Comparison of ENCODE assay signal across 10 mouse cellular contexts in genomic region chr4:57867454-57867853, GRCm38 (mm10). TPM values are rescaled to one million over a fixed set of nuclear protein-coding genes. Genes with fewer than 3 reads are reported as not detected.
DNase-seq lines count a peak whose midpoint lies in the region; ATAC-seq and TF ChIP-seq lines count a peak whose summit lies in the region.
"Had no signal": no experiment of that assay in that cellular context is flagged by ENCODE, and none has a peak within 500 bp of the region (broad histone marks: within the 10 kb centered on the region; RNA-seq: fewer than 3 reads in every experiment).

No protein-coding gene starts in this region.

- WGBS in liver, postnatal 0 days (ENCODE audit: insufficient replicate concordance): 39% methylated on average over 10 of the region's 10 CpGs
- WGBS in spleen, adult 2 months: 8% methylated on average over 10 of the region's 10 CpGs

- TF ChIP-seq POLR2A in spleen, adult 2 months (IDR thresholded peaks at IDR 0.05; ENCODE audit: low read depth, low read length): no peak

- TF ChIP-seq EP300 in liver, postnatal 0 days (IDR thresholded peaks at IDR 0.05; ENCODE audit: low read depth): no peak

- H3K9ac ChIP-seq in liver, postnatal 0 days (replicated peaks): no peak overlapping the region
- H3K9ac ChIP-seq: intestine, embryonic 15.5 days had no signal

- no peak for TF ChIP-seq CTCF in liver, postnatal 0 days (IDR thresholded peaks at IDR 0.05; ENCODE audit: low read depth)
- TF ChIP-seq CTCF in spleen, adult 2 months (IDR thresholded peaks at IDR 0.05; ENCODE audit: extremely low read depth, insufficient read depth, insufficient read length, insufficient replicate concordance): no peak

- H3K27ac ChIP-seq in liver, postnatal 0 days (ENCODE audit: low read depth): no peak overlapping the region
- H3K27ac ChIP-seq in spleen, adult 2 months (ENCODE audit: insufficient read depth, low read length): peak overlapping the region; percentile 18; the same call in 1 of the 2 replicates
- H3K27ac ChIP-seq: intestine, embryonic 15.5 days; macrophage had no signal

- H3K9me3 ChIP-seq in liver, postnatal 0 days (ENCODE audit: low read length): no peaks in the 10 kb centered on the region
- H3K9me3 ChIP-seq: intestine, embryonic 15.5 days had no signal

- no peaks in the 10 kb centered on the region for H3K27me3 ChIP-seq in liver, postnatal 0 days (ENCODE audit: insufficient read depth, low read length)
- H3K27me3 ChIP-seq in spleen, adult 2 months (ENCODE audit: control insufficient read depth, insufficient read depth, low read length): no peaks in the 10 kb centered on the region
- H3K27me3 ChIP-seq: intestine, embryonic 15.5 days had no signal

- peak; percentile 41 for DNase-seq in liver, postnatal 0 days
- DNase-seq in liver (no peak), ZHBTc4 (ENCODE audit: low read depth, low spot score) (peak; percentile 48)
- peak; percentile 14 to 28 for DNase-seq in CD8-positive naive resting alpha-beta T cell, adult 2 months (ENCODE audit: low read depth in 2 of 2, low spot score in 2 of 2)
- peak; percentile 62 to 63 for DNase-seq in spleen, adult 2 months (ENCODE audit: low read depth in 1 of 2, low spot score in 2 of 2)
- DNase-seq in retina, postnatal 1 day: no peak
- no peak for DNase-seq in cerebellum, postnatal 10 days
- DNase-seq: gastrocnemius, postnatal 10 days had no signal

- no peak overlapping the region for H3K4me2 ChIP-seq in liver, postnatal 0 days (ENCODE audit: low read depth, low read length)
- H3K4me2 ChIP-seq: intestine, embryonic 15.5 days had no signal

- ATAC-seq in liver, postnatal 0 days: 0 out of 2 replicates have a peak, but pooled peaks have one; percentile 31
- ATAC-seq: intestine, embryonic 15.5 days had no signal

- H3K36me3 ChIP-seq in liver, postnatal 0 days (replicated peaks; ENCODE audit: insufficient read depth, low read length): no peaks in the 10 kb centered on the region
- no peaks in the 10 kb centered on the region for H3K36me3 ChIP-seq in spleen, adult 2 months (ENCODE audit: control insufficient read depth, insufficient read depth, low read length)
- H3K36me3 ChIP-seq: intestine, embryonic 15.5 days had no signal

- no peak overlapping the region for H3K4me3 ChIP-seq in liver, postnatal 0 days (ENCODE audit: low read depth, low read length)
- H3K4me3 ChIP-seq in spleen, adult 2 months (ENCODE audit: extremely low read depth, insufficient read depth, insufficient read length): no peak overlapping the region
- H3K4me3 ChIP-seq: intestine, embryonic 15.5 days had no signal

- H3K4me1 ChIP-seq in liver, postnatal 0 days (ENCODE audit: insufficient read depth): no peaks in the 10 kb centered on the region
- peaks cover 17% of the 10 kb centered on the region; the same call in 1 of the 2 replicates for H3K4me1 ChIP-seq in spleen, adult 2 months (ENCODE audit: control insufficient read depth, insufficient read depth, insufficient read length)

RNA-seq across cellular contexts. Expression of gene D630039A03Rik, which starts 48.6 kb away (rescaled TPM):
- 1.5 and 1.6 TPM in 2 replicates for polyA plus RNA-seq in liver, postnatal 0 days (2015; fragmentation: Nextera tagmentation; extraction: Ambion mirVana)
- 0.18 and 0.19 TPM in 2 replicates for polyA plus RNA-seq in spleen, adult 2 months (2012; rRNA removed)
- polyA plus RNA-seq: macrophage had no signal

Comparison
In these comparisons a context has a peak if more than half of its experiments do, and no peak if none do; other contexts are left out.
1. DNase-seq: peak in liver, postnatal 0 days (single experiment), CD8-positive naive resting alpha-beta T cell, adult 2 months (2 of 2), ZHBTc4 (single experiment) and spleen, adult 2 months (2 of 2); none in liver (single experiment), retina, postnatal 1 day (single experiment) and cerebellum, postnatal 10 days (0 of 2).